Mouse (Mus musculus) T-helper 17 cell (primary cell): ENCODE data around the gene Sec16b.

ENCODE experiments used
- in situ Hi-C, 2 experiments: fragments of 300-600 bp; cut with MboI, MseI; formaldehyde crosslinking; loops; 1 replicate in 1 of 2; 2 replicates in 1 of 2; pipeline ENCODE4 v1.15.1; 2025; ENCODE audit warnings: high pct_unique_total_duplicates in 2 of 2

Gene Sec16b

DNA sequence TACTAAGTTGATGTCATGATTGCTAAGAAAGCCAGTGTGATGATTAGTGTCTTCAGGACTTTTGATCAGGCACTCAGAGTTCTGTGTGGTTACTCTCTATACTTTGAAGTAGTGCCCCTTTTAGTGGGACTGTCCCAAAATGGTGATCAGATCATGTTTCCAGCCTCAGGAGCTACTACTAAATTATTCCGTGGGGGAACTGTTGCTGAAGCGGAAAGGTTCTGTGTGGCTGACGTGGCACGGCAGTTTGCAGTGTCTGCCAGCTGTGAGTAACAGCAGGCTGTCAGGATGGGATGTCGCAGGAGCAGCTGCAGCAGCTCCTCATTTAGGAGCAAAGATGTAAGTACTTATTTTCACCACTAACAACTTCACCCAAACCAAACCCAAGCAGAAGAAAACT lies at the start of gene Sec16b:
Gene Sec16b (plus strand): TSS at position 207 of the 400 bp plus-strand sequence.
- in situ Hi-C loops, result no loop called here

DNA sequence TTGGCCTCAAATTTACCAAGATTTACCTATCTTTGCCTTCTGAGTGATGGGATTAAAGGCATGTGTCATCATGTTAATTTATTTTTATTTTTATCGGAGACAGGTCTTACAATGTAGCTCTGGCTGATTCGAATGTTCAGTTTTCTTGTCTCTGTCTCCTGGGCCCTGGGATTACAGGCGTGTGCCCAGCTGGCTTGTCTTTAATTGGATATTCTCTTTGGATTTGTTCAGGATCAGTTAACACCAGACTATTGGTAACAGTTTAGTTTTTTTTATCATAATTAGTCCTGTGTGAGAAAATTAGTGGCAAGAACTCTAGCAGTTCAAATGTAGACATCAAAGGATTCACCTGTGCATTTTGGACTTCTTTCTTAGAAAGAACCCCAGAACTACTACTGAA lies 48.7 kb upstream of the Sec16b start:
- in situ Hi-C loops, result no loop called here

DNA sequence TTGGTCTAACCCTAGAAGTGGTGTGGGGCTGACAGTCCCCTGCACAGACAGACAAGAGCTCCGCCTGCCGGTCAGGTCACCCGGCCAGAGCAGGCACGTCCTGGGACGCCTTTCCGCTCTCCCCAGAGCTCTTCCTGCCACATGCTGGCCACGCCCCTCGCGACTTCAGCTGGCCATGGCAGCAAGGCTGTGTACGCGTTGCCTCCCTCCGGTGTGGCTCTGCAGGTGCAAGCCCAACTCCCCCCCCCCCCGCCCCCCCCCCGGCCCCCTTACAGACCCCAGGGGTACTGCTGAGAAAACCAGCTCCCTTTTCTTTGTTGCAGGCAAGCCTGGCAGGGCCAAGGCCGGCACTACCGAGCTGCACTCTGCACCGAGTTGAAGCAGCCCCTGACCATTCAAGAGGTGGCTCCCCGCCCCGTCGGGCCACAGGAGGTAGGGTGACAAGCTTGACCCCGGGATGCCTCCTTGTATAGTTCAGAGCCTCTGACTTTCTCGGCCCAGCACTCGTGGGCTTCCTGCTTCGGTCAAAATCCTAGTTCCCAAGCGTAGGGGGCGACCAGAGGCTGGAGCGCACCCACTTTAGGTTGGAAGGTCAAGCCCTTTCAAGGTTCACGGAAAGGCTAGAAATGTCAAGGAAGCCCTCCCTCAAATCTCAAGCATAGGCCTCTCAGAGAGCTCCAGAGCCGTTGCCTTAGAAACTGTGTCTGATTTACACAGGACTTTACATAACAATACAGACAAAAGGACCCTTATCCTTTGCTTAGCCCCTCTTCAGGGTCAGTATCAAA lies 47.9 kb upstream of the Sec16b start, which contains the start of gene Cryzl2:
Gene Cryzl2 (plus strand): TSS at position 157 of the 788 bp plus-strand sequence.
- in situ Hi-C loops, result no loop called here

DNA sequence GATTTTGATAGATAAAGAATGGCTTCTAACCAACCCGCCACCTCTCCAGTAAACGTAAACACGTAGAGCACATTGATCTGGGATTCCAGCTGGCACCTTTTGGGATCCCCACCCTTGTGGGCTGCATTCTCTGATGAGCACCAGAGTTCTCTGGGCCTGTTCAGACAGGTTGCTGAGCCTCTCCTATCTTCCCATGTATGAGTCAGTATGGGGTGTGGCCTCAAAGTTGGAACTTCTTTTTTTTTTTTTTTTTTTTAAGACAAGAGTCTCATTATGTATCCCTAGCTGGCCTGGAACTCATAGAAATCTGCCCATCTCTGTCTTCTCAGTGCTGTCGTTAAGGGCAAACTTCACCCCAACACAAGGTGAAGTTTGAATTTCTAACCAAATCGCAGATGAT lies 46.6 kb upstream of the Sec16b start:
- in situ Hi-C loops, result no loop called here

DNA sequence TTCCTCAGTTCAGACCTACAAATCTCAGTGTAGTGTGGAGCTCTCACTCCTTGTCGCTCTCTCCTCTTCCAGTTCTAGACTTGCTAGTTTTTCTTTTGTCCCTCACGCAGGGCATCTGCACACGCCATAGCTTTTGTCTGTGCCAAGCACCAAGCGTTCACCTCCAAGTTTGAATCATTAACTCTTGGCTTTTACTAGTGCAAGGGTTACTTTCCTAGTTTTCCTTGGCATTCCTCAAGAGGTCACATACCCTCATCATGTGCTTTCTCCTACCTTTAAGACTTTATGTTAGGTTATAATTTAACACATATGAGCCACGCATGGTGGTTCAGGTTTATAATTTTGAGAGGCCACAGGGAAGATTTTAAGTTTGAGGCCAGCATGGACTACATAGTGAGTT lies 45.3 kb upstream of the Sec16b start:
- in situ Hi-C loops, result no loop called here

DNA sequence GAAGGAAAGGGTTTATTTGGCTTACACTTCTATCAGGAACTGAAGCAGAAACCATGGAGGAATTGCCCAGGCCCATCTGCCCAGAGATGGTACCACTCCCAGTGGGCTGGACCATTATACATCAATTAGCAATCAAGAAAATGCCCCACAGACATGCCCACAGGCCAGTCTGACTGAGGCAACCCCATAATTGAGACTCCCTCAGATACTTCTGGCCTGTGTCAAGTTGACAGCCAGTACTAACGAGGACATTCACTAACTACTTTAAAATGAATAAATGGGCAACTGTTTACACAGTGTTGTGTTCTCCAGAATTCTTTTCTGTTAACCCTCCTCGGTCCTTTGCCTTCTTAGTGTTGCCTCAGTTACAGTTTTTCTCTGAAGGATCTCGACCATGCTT lies 44.2 kb upstream of the Sec16b start:
- in situ Hi-C loops, result no loop called here

DNA sequence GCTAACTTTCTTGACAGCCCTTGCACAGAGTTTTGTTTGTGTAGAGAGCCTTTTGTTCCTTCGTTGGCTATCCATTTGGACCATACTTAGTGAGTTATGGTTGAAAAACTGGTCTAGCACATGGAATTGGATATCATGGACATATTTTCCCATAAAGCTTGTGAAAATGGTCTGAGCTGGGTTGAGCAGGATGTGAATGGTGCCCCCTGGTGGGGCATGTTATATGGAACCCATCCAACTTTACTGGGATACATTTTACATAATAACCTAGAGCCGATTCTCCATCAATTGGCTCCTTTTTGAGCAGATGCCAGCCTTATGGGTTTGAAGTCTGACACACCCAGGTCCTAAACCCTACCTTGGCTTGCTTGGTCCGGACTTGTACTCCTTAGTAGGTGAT lies 41.3 kb upstream of the Sec16b start:
- in situ Hi-C loops, result no loop called here

DNA sequence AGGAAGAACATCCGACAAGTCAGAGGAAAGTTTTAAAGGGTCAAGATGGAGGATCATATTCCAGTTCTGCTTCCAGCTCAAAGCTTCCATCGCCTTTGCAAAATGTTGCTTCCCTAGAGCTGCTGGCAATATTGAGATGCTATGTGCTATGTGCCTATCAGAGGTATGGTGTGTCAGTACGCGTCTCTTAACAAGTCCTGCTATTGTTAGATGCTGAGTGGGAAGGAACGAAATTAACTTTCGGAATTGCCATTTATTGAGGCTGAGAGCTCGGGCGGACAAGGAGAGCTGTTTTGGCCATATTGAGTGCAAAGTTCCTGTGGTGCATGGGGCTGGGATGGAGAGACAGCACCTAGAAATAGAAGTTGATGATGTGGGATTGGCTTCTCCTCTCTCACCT lies 38.7 kb upstream of the Sec16b start:
- in situ Hi-C loops, result no loop called here

DNA sequence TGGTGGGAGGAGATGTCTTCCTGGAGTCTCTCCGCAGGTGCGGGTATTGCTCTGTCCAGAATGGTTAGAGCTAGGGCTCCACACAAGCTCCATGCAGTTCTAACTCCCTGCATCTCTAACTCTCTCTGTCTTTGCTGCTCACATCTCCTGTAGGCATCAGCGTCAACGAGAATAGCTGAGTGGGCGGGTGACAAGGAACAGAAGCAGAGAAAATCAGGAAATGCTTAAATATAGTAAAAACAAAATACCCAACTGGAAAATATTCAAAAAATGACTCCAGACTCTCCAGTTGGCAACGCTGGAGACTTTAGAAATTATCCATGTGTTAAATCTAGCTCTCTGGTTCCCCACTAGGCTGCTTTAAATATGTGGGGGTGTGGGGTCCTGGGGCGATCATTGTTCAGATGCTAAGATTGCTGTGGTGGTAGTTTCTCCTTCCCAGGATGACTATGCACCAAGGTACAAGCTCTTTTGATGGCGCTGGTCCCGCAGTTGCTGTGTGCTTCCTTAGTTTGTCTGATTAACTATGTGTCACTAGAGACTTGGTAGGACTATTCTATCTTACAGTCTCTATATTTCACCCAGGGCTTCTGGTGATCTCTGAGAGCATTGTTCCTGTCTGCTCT lies 35.7 kb upstream of the Sec16b start:
- in situ Hi-C loops, result no loop called here

DNA sequence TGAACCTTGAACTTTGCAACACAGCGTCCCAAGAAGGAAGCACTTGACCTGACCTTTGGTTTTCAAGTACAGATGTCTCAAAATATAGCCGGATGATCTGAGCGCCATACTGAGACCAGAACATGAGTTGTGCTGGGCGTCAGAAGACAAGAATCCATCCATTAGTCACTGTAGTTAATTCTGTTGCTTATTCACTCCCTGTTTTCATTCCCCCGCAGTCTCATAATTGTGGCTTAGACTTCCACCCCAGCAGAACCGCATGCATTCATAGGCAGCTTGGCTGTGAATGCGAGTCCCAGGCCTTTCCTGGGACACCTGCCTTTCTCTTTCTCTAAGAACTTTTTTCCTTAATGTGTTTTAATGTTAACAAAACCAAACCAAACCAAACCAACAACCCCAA lies 33.8 kb upstream of the Sec16b start:
- in situ Hi-C loops, result no loop called here

DNA sequence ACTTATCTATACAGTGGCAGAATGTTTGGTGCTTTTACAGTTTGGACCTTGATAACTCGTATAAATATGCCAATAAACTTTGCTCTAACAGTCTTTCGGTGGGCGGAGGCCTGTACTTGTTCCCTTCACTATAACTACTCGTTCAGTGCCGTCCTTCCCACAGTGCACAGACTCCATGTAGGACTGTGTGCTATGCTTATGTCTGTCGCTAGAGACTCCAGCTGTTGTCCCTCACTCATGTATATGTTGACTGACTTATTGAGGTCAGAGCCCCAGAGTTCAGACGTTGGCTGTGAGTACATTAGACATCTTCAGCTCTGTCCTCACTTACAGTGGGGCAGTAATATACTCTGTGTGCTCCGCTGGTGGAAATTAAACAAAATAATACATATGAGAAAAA lies 31.7 kb upstream of the Sec16b start:
- in situ Hi-C loops, result no loop called here

DNA sequence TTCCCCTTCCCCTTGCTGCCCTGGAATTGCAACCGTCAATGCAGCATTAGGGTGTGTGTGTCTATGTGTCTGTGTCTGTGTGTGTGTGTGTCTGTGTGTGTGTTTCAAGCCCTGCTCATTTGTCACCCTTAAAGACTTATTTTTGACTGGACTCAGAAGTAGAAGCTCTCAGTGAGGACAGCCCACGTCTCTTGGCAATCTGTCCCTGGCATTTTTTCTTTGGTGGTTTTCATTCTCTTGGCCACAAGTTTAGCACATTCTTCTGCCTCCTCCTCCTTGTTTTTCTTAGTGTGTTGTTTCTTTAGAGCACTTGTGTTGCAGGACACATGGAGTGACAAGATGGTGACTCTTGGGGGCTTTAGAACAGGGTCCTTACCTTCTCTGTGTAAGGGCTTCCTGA lies 30.3 kb upstream of the Sec16b start:
- in situ Hi-C loops, result no loop called here

DNA sequence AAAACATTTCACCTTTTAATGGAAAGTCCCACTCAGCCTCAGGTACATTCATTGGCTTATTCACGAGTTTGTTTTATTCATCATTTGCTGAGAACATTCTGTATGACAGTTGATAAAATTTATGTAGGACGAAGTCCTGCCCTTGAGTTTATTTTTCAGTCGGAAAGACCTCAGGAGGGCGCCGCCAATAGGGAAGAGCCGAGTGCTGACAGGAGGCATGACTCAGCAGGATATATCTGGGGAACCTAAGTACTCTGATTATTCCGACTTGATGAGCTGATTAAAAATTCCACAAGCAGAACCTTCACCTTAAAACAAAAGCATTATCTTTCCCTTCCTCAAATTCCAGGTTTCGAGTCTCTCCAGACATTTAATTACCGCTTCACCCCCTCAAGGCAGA lies 26.4 kb upstream of the Sec16b start:
- in situ Hi-C loops, result no loop called here

DNA sequence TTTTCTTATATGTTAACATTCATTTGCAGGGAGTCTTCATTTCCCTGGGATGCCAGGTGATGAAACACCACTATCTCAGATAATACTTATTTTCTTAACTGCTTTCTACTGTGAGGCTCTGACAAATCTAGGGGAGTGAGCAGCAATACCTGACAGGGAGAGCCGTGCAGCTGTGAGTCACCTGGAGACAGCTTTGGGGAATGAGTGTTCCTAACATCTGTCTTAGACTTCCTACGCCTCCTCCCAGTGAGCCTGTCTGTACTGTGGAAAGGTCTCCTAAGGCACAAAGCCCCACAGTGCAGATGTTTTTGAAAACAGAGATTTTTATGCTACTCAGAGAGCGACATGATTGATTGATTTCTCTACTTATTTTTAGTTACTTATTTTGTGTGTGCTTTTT lies 25.6 kb upstream of the Sec16b start:
- in situ Hi-C loops, result no loop called here

DNA sequence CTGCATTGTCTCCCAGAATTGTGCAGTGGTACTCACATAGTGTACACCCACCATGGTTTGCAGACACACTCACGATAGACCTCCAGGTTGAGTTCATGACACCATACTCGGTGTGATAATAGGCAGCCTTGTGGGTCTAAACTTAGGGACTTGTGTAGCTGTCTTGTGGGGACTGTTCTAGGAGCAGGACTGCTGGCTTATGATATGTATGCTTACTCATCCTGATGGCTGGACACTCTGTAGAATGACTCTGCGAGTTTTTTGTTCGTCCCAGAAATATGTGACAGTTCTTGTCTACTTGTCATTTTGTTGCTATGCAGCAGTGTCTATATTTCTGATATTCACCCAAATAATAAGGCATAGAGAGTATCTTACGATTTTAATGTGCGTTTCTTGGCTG lies 24.9 kb upstream of the Sec16b start:
- in situ Hi-C loops, result no loop called here

DNA sequence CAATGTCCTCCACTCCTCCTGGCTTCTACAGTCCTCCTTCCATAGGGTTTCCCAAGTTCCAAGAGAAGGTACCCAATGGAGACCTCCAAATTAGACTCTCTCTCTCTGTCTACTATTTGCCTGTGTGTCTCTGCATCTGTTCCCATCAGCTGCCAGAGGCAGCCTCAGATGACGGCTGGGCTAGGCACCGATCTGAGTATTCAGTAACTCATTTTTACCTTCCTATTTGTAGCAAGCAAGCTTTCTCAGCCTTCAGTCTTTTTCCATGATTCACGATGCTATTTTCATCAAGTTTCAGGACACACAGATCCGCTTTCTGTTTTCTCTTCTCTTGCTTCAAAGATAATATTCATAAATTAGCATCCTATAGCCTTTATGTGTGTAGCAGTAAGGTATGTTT lies 22.4 kb upstream of the Sec16b start:
- in situ Hi-C loops, result no loop called here

DNA sequence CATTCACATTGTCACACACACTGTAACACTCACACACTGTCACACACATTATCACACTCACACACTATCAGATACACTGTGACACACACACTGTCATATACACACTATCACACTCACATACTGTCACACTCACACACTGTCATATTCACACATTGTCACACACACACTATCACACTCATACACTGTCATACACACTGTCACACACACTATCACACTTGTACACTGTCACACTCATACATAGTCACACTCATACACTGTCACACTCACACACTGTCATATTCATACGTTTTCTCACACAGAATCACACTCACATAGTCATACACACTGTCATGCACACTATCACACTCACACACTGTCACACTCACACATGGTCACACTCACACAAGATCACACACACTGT lies 5.9 kb upstream of the Sec16b start:
- in situ Hi-C loops, result no loop called here

DNA sequence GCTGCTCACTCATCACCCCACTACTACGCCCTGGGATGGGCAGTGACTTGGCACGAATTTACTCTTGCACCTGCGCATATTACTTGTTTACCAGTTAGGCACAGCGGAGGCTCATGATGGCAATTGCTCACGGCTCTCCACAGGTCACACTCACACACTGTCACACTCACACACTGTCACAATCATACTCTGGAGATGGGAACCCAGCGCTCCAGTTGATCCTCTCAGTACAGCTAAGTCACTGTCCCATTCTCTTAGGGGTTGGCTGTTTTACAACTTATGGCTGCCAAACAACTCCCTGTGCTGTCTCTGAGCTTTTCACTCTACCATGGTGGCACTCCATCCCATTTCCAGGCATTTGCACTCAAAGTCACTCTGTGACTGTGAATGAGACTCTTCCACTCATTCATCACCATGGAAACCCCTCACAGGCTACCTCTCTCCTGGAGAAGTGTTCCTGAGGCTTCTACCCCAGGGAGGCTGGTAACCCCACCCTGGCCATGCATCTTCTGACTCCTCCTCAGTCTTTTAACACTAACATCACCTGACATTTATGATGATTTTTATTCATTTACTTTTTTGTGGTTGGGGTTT lies 5.1 kb upstream of the Sec16b start:
- in situ Hi-C loops, result no loop called here

DNA sequence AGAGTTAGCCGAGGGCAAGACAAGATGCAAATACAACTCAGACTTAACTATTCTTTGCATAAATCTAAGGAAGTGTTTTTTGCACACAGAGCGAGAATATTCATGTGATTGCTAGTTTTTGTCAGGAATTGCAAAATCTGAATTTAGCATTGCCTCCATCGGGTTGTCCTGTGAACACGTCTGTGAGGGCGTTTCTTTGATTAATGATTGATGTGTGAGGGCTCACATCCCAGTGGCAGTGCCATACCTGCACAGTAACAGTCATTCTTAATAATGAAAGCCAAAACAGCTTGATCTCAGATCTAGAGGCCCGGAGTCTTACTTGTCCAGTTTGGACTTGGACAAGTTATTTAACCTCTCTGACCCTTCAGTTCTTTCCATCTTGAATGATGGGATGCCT lies 3.5 kb upstream of the Sec16b start:
- in situ Hi-C loops, result no loop called here

DNA sequence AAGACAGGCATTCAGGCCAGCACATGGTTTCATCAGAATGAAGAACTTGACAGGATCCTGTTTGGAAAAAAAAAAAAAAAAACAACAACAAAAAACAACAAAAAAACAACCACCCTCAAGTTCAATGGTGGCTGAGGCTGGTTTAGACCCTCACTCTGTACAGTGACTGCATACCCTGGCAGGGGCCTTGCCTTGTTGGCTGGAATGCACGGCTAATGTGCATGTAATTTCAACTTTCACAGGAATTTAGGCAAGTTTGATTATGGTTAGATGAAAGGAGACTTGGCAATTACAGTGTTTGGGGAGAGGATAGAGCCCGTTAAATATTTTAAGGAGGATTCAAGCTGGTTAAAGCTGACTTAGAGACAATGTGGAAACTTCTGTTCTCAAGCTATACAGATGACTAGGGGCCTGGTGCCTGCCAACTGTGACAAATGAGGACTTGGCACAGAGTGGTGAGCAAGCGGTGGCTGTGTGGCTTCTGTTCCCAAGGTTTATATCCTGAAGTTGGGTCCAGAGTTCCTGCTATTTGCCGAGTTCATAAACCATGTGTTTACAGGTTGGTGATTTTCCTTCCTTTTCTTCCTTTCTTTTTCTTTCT lies 567 bp downstream of the Sec16b start:
- in situ Hi-C loops, result no loop called here

DNA sequence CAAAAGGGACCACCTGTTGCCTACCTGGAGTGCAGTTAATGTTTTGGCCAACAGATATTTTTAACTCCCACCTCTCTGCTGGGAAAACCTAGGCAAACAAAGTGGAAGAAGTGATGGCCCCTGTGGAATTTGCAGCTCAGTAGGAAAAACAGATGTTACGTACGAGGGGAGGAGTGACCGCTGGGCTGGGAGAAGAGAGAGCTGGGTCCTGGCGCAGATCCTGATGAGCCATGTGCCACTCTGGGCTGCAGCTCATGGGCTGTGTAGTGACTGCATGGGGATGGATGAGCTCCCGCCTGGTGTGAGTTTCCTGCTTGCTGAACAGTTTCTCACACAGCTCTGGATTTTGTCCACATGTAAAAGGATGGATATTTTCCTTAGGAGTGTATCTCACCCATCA lies 1.3 kb downstream of the Sec16b start:
- in situ Hi-C loops, result no loop called here

DNA sequence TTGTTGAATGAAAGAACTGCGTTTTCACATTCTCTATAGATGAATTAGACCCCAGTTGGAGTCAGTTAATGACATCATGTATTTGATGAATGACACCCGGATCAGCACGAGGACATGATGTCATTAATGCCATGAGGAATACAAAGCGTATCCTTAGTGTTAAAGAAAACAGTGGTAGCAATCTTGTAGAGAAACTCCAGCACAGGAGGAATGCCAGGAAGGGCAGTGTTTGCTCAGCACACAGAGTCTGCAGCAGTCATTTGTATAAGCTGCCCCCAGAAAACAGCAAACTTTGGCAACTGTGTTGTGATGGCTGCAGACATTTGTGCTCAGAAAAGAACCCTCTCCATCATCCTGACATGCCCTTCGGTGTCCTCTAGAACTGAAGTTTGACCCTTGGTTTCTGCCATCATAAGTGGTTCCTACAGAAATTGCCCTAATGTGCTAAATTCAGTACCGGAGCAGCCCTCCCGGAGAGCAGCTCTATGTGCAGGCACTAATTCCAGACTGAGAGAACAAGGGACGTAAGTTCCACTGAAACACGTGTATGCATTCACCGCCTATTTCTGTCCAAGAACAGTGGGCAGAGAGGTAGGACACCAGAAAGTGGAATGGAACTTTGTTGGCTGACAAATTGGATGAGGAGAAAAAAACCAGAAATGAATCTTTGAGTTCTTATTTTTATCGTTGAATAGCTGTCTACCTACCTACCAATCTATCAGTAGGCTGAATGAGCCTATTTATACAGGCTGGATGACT lies 6.3 kb downstream of the Sec16b start:
- in situ Hi-C loops, result no loop called here
